21 mouse cellular contexts compared by ENCODE assay signal in the genomic region with DNA sequence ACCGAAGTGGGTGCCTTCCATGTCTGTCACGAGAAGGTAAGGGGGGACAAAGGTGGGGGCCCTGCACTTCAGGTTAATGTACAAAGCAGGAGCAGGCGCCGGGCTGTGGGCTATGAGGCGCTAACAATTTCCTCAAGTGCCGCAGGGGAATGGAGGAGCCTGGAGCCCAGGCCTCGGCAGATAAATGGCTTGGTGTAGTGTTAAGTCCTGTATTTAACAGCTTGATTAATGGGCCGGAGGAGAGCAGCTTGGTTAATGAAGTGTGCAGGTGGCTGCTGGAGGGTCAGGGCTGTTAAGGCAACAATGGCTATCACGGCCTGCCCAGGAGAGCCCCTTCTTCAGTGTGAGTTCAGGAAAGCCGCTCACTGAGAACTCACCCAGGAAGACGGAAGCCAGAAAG.
DNase-seq lines count a peak whose midpoint lies in the region; ATAC-seq lines count a peak whose summit lies in the region.
"Had no signal": no experiment of that assay in that cellular context is flagged by ENCODE, and none has a peak within 500 bp of the region (broad histone marks: within the 10 kb centered on the region; RNA-seq: fewer than 3 reads in every experiment).

No protein-coding gene starts in this region.

- no peaks in the 10 kb centered on the region for H3K4me1 ChIP-seq in heart, embryonic 12.5 days (replicated peaks)
- H3K4me1 ChIP-seq in kidney, embryonic 16.5 days (ENCODE audit: insufficient read depth, low read length): no peaks in the 10 kb centered on the region
- H3K4me1 ChIP-seq in limb, embryonic 11.5 days (ENCODE audit: control insufficient read depth, insufficient read depth, low read length): peaks cover 39% of the 10 kb centered on the region
- H3K4me1 ChIP-seq: embryonic facial prominence, embryonic 10.5 days; heart, embryonic 15.5 days had no signal

- WGBS in heart, embryonic 12.5 days: 74% methylated on average over 11 of the region's 11 CpGs
- 9% methylated on average over 11 of the region's 11 CpGs for WGBS in kidney, embryonic 16.5 days
- 17% methylated on average over 11 of the region's 11 CpGs for WGBS in limb, embryonic 11.5 days

- no peaks in the 10 kb centered on the region for H3K36me3 ChIP-seq in heart, embryonic 12.5 days
- H3K36me3 ChIP-seq in kidney, embryonic 16.5 days (ENCODE audit: insufficient read depth, low read length): no peaks in the 10 kb centered on the region
- H3K36me3 ChIP-seq in limb, embryonic 11.5 days (ENCODE audit: control insufficient read depth, insufficient read depth, low read length): no peaks in the 10 kb centered on the region
- H3K36me3 ChIP-seq: embryonic facial prominence, embryonic 10.5 days; heart, embryonic 15.5 days had no signal

- DNase-seq in heart, adult 11 months: peak; percentile 71
- no peak for DNase-seq in kidney, postnatal 25 days
- DNase-seq in embryo, embryonic 10 days (ENCODE audit: low spot score): peak; percentile 52
- peak; percentile 69 for DNase-seq in limb, embryonic 11.5 days (ENCODE audit: low spot score)
- no peak for DNase-seq in layer of hippocampus, adult 11-12 months (ENCODE audit: low spot score)
- no peak for DNase-seq in right cerebral cortex, adult 2 months (ENCODE audit: low spot score in 2 of 2)
- DNase-seq: adrenal gland, adult 8-10 months; cerebellum, adult 11 months; cerebellum, postnatal 10 days; heart, postnatal 4 days; kidney, postnatal 14 days; lung, postnatal 14 days; midbrain, embryonic 14.5 days; retina, postnatal 1 day; right cerebral cortex, postnatal 4 days; thymus, postnatal 14 days had no signal

- H3K27me3 ChIP-seq in heart, embryonic 12.5 days (replicated peaks): no peaks in the 10 kb centered on the region; the same call in 1 of the 2 replicates
- H3K27me3 ChIP-seq in kidney, embryonic 16.5 days (ENCODE audit: insufficient read depth, low read length): peaks cover 64% of the 10 kb centered on the region
- H3K27me3 ChIP-seq in limb, embryonic 11.5 days (ENCODE audit: control insufficient read depth, insufficient read depth, low read length): no peaks in the 10 kb centered on the region
- H3K27me3 ChIP-seq: heart, embryonic 15.5 days had no signal

- no peak overlapping the region for H3K4me2 ChIP-seq in heart, embryonic 12.5 days
- no peak overlapping the region for H3K4me2 ChIP-seq in kidney, embryonic 16.5 days (replicated peaks; ENCODE audit: low read depth, low read length)
- H3K4me2 ChIP-seq in limb, embryonic 11.5 days (ENCODE audit: low read depth, severe bottlenecking): no peak overlapping the region
- H3K4me2 ChIP-seq: heart, embryonic 15.5 days had no signal

- no peak overlapping the region for H3K27ac ChIP-seq in heart, embryonic 12.5 days (ENCODE audit: poor library complexity, severe bottlenecking)
- H3K27ac ChIP-seq in kidney, embryonic 16.5 days (ENCODE audit: low read length): no peak overlapping the region
- no peak overlapping the region for H3K27ac ChIP-seq in limb, embryonic 11.5 days (replicated peaks; ENCODE audit: low read depth, low read length)
- H3K27ac ChIP-seq: embryonic facial prominence, embryonic 10.5 days; heart, embryonic 15.5 days; stomach, postnatal 0 days had no signal

- H3K9me3 ChIP-seq in heart, embryonic 12.5 days (replicated peaks): no peaks in the 10 kb centered on the region
- H3K9me3 ChIP-seq in kidney, embryonic 16.5 days (ENCODE audit: low read length): no peaks in the 10 kb centered on the region
- H3K9me3 ChIP-seq in limb, embryonic 11.5 days (ENCODE audit: control insufficient read depth, low read length): no peaks in the 10 kb centered on the region
- H3K9me3 ChIP-seq: embryonic facial prominence, embryonic 10.5 days; heart, embryonic 15.5 days had no signal

- ATAC-seq in heart, embryonic 12.5 days (ENCODE audit: insufficient number of reproducible peaks, low FRiP score): no peak
- ATAC-seq in kidney, embryonic 16.5 days (ENCODE audit: low FRiP score, low TSS enrichment): peak; percentile 92
- no peak for ATAC-seq in limb, embryonic 11.5 days (ENCODE audit: insufficient number of reproducible peaks, low FRiP score, low TSS enrichment, low read depth)

- H3K4me3 ChIP-seq in heart, embryonic 12.5 days: no peak overlapping the region
- no peak overlapping the region for H3K4me3 ChIP-seq in kidney, embryonic 16.5 days (ENCODE audit: low read length)
- H3K4me3 ChIP-seq in limb, embryonic 11.5 days (ENCODE audit: low read depth, low read length): no peak overlapping the region
- H3K4me3 ChIP-seq: embryonic facial prominence, embryonic 10.5 days; heart, embryonic 15.5 days had no signal

- no peak overlapping the region for H3K9ac ChIP-seq in heart, embryonic 12.5 days
- H3K9ac ChIP-seq in kidney, embryonic 16.5 days (replicated peaks; ENCODE audit: low read length): no peak overlapping the region
- no peak overlapping the region for H3K9ac ChIP-seq in limb, embryonic 11.5 days (ENCODE audit: low read length)
- H3K9ac ChIP-seq: heart, embryonic 15.5 days had no signal

Comparison
In these comparisons a context has a peak if more than half of its experiments do, and no peak if none do; other contexts are left out.
1. DNase-seq: peak in heart, adult 11 months (single experiment), embryo, embryonic 10 days (single experiment) and limb, embryonic 11.5 days (single experiment); none in kidney, postnatal 25 days (0 of 2), layer of hippocampus, adult 11-12 months (single experiment) and right cerebral cortex, adult 2 months (0 of 2).